Mouse (Mus musculus): ENCODE measurements around the gene Ptrh2. TPM values are rescaled to one million over a fixed set of nuclear protein-coding genes. Genes with fewer than 3 reads are reported as not detected.

Ptrh2 gene
- 14.3 and 15.0 TPM in 2 replicates for polyA plus RNA-seq (2015; fragmentation: Nextera tagmentation; extraction: Ambion mirVana)

- Histone ChIP-seq H3K27ac (replicated peaks) (peak within 1 kb of the TSS; percentile 96), H3K4me2 (peak within 1 kb of the TSS; percentile 76), H3K4me3 (replicated peaks) (peak within 1 kb of the TSS; percentile 93), H3K36me3 (replicated peaks) (peaks cover 25% of the 10 kb centered on the region), H3K27me3 (no peaks in the 10 kb centered on the region), H3K9ac (peak within 1 kb of the TSS; percentile 94), H3K4me1 (replicated peaks) (peaks cover 59% of the 10 kb centered on the region), H3K9me3 (replicated peaks) (no peaks in the 10 kb centered on the region)
- under 1% methylated on average over 56 of the region's 56 CpGs for WGBS (ENCODE audit: insufficient replicate concordance)
- ATAC-seq (ENCODE audit: insufficient read depth): peak; percentile 95
Observed at GRCm38 (mm10) chr11:86683395-86684125, at the start of gene Ptrh2, which contains the start of gene Vmp1. Gene Ptrh2, plus strand, starts transcription at chr11:86683985. Gene Vmp1, minus strand, starts transcription at chr11:86683836.

DNA sequence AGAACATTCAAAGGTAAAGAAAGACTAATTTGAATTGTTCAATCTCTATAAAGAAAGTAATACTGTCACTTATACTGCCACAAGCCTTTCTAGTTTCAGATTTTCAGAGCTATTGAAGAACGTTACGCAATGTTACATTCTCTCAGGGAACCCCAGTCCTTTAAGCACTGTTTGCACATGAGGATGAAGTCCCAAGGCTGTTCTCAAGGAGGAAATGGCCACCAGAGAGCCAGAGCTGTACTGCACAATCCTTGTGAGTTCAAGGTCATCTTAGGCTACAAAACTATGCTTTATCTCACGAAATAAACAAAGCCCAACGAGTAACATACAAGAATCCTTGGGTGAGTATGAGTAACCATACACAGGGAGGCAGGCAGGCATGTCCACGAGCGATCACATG, 49.4 kb upstream of the Ptrh2 start:
- Histone ChIP-seq H3K36me3 (replicated peaks) (peaks cover 44% of the 10 kb centered on the region), H3K4me2 (no peak overlapping the region), H3K9ac (no peak overlapping the region), H3K4me3 (replicated peaks) (no peak overlapping the region), H3K27ac (replicated peaks) (no peak overlapping the region), H3K27me3 (no peaks in the 10 kb centered on the region), H3K4me1 (replicated peaks) (0 out of 2 replicates have a peak, but pooled peaks cover 6% of the 10 kb centered on the region), H3K9me3 (replicated peaks) (no peaks in the 10 kb centered on the region)
- WGBS (ENCODE audit: insufficient replicate concordance): 86% methylated on average over 6 of the region's 6 CpGs
- ATAC-seq (ENCODE audit: insufficient read depth): no peak

DNA sequence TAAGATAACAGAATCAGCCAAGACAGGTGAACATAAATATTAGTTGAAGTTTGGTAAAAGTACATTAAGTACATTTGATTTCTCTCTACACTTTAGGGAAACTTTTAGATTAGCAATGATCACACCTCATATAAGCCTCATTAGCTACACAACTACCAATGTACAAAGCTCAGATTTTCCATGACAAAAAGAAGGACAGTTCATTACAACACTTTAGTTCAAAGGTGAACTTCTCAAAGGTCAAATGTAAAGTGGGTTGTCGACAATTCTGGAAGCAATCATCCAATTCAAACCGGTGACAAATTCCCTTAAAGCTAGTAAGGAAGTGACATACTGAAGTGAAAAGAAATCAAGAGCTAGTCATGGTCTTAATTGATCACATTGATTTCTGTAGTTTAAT, 46.1 kb upstream of the Ptrh2 start:
- H3K36me3 ChIP-seq (replicated peaks): peaks cover 45% of the 10 kb centered on the region
- H3K9me3 ChIP-seq (replicated peaks): no peaks in the 10 kb centered on the region
- 80% methylated on average over 2 of the region's 2 CpGs for WGBS (ENCODE audit: insufficient replicate concordance)
- H3K27me3 ChIP-seq: no peaks in the 10 kb centered on the region
- 0 out of 2 replicates have a peak, but pooled peaks cover 6% of the 10 kb centered on the region for H3K4me1 ChIP-seq (replicated peaks)
- H3K4me3 ChIP-seq (replicated peaks): no peak overlapping the region
- ATAC-seq (ENCODE audit: insufficient read depth): no peak
- no peak overlapping the region for H3K4me2 ChIP-seq
- H3K27ac ChIP-seq (replicated peaks): no peak overlapping the region
- no peak overlapping the region for H3K9ac ChIP-seq

DNA sequence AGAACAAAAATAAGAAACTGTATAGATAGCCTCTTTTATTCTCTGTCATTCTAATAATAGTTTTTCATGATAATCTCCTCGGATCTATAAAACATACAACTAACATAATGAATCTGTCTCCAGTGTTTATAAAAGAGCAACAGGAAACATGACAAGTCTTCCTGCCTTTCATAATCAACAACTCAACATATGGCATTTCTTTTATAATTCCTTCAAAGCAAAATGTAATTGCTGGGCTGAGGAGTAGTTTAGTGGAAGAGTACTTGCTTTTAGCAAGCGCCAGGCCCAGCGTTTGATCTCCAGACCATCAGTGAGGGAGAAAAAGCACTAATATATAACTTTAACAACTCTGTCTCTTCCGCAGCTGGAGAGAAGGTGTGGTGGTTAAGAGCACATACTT, 42.1 kb upstream of the Ptrh2 start:
- ATAC-seq (ENCODE audit: insufficient read depth): no peak
- Histone ChIP-seq H3K4me1 (replicated peaks) (no peaks in the 10 kb centered on the region), H3K9me3 (replicated peaks) (no peaks in the 10 kb centered on the region), H3K36me3 (replicated peaks) (peaks cover 55% of the 10 kb centered on the region), H3K9ac (no peak overlapping the region), H3K4me2 (no peak overlapping the region), H3K27me3 (no peaks in the 10 kb centered on the region), H3K4me3 (replicated peaks) (no peak overlapping the region), H3K27ac (replicated peaks) (no peak overlapping the region)
- WGBS (ENCODE audit: insufficient replicate concordance): 79% methylated on average over 4 of the region's 4 CpGs

GRCm38 (mm10) chr11:86644553-86644952, 39.2 kb upstream of the Ptrh2 start:
- ATAC-seq (ENCODE audit: insufficient read depth): no peak
- Histone ChIP-seq H3K9ac (no peak overlapping the region), H3K27me3 (no peaks in the 10 kb centered on the region), H3K36me3 (replicated peaks) (peaks cover 52% of the 10 kb centered on the region), H3K27ac (replicated peaks) (no peak overlapping the region), H3K4me3 (replicated peaks) (no peak overlapping the region), H3K9me3 (replicated peaks) (no peaks in the 10 kb centered on the region), H3K4me1 (replicated peaks) (no peaks in the 10 kb centered on the region), H3K4me2 (no peak overlapping the region)
- WGBS (ENCODE audit: insufficient replicate concordance): 91% methylated on average over 4 of the region's 4 CpGs

GRCm38 (mm10) chr11:86646136-86646834, 37.5 kb upstream of the Ptrh2 start:
- ATAC-seq (ENCODE audit: insufficient read depth): no peak
- Histone ChIP-seq H3K4me2 (no peak overlapping the region), H3K9ac (no peak overlapping the region), H3K4me1 (replicated peaks) (no peaks in the 10 kb centered on the region), H3K27me3 (no peaks in the 10 kb centered on the region), H3K4me3 (replicated peaks) (no peak overlapping the region), H3K9me3 (replicated peaks) (no peaks in the 10 kb centered on the region), H3K27ac (replicated peaks) (no peak overlapping the region), H3K36me3 (replicated peaks) (peaks cover 45% of the 10 kb centered on the region)
- 82% methylated on average over 7 of the region's 7 CpGs for WGBS (ENCODE audit: insufficient replicate concordance)

DNA sequence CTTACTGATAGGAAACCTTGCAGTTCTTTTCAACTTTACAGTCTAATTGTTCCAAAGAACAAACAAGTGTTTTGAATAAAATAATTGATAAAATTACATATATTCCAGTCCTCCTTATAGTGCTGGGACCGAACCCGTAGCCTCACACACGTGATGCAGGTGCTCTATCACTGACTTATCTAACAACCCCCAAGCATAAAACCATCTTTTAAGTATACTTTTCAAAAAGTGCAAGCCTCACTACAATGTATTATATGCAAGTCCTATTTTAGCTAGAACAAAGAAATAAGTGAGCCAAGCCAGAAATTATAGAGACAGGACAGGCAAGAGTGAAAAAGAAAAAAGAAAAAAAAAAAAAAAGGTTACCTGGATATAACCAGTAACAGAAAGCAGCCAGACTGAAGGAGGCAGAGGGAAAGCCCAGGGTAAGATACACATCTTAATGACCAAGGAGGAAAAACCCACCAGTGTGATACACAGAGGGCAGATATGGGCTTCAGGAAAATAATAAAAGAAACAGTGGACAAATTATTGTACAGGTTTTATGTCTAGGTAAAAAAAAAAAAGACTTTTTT, 36.8 kb upstream of the Ptrh2 start:
- Histone ChIP-seq H3K9ac (no peak overlapping the region), H3K4me1 (replicated peaks) (no peaks in the 10 kb centered on the region), H3K4me3 (replicated peaks) (no peak overlapping the region), H3K4me2 (no peak overlapping the region), H3K9me3 (replicated peaks) (no peaks in the 10 kb centered on the region), H3K36me3 (replicated peaks) (peaks cover 40% of the 10 kb centered on the region), H3K27me3 (no peaks in the 10 kb centered on the region), H3K27ac (replicated peaks) (no peak overlapping the region)
- ATAC-seq (ENCODE audit: insufficient read depth): no peak
- WGBS (ENCODE audit: insufficient replicate concordance): 88% methylated on average over 3 of the region's 3 CpGs

- H3K9ac ChIP-seq: no peak overlapping the region
- H3K4me2 ChIP-seq: no peak overlapping the region
- H3K9me3 ChIP-seq (replicated peaks): no peaks in the 10 kb centered on the region
- no peak overlapping the region for H3K27ac ChIP-seq (replicated peaks)
- H3K4me1 ChIP-seq (replicated peaks): no peaks in the 10 kb centered on the region
- no peak overlapping the region for H3K4me3 ChIP-seq (replicated peaks)
- no peak for ATAC-seq (ENCODE audit: insufficient read depth)
- peaks cover 40% of the 10 kb centered on the region for H3K36me3 ChIP-seq (replicated peaks)
- no peaks in the 10 kb centered on the region for H3K27me3 ChIP-seq
- WGBS (ENCODE audit: insufficient replicate concordance): 88% methylated on average over 15 of the region's 15 CpGs
Observed at GRCm38 (mm10) chr11:86647706-86648447, 35.9 kb upstream of the Ptrh2 start.

DNA sequence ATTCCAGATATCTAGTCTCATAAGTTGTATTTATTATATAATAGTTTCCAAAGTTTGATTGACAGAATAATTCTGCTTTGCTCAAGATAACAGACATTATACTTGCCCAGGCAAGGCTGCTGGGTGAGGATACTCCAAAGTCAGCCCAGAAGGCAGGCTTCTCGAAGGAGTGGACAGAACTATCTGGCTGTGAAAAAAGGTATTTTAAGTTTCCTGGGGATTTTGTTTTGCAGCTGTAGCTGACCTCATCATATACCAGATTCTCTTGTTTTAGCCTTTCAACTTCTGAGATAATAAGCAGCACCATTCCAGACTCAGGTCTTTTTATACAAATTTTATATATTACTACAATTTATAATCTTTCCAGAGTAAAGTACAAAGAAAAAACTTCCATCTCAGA, 34.2 kb upstream of the Ptrh2 start:
- H3K36me3 ChIP-seq (replicated peaks): peaks cover 36% of the 10 kb centered on the region
- no peak overlapping the region for H3K27ac ChIP-seq (replicated peaks)
- WGBS (ENCODE audit: insufficient replicate concordance): 76% methylated on average over 1 of the region's 1 CpGs
- no peak overlapping the region for H3K4me2 ChIP-seq
- H3K9me3 ChIP-seq (replicated peaks): no peaks in the 10 kb centered on the region
- no peak for ATAC-seq (ENCODE audit: insufficient read depth)
- no peaks in the 10 kb centered on the region for H3K27me3 ChIP-seq
- no peak overlapping the region for H3K9ac ChIP-seq
- no peaks in the 10 kb centered on the region; the same call in 1 of the 2 replicates for H3K4me1 ChIP-seq (replicated peaks)
- H3K4me3 ChIP-seq (replicated peaks): no peak overlapping the region

GRCm38 (mm10) chr11:86650676-86651075, 33.1 kb upstream of the Ptrh2 start:
- no peaks in the 10 kb centered on the region for H3K27me3 ChIP-seq
- H3K4me1 ChIP-seq (replicated peaks): no peaks in the 10 kb centered on the region; the same call in 1 of the 2 replicates
- no peak overlapping the region for H3K9ac ChIP-seq
- no peak overlapping the region for H3K4me2 ChIP-seq
- WGBS (ENCODE audit: insufficient replicate concordance): 85% methylated on average over 6 of the region's 6 CpGs
- no peaks in the 10 kb centered on the region for H3K9me3 ChIP-seq (replicated peaks)
- H3K36me3 ChIP-seq (replicated peaks): peaks cover 41% of the 10 kb centered on the region
- ATAC-seq (ENCODE audit: insufficient read depth): no peak
- H3K27ac ChIP-seq (replicated peaks): no peak overlapping the region
- no peak overlapping the region for H3K4me3 ChIP-seq (replicated peaks)

- Histone ChIP-seq H3K4me3 (replicated peaks) (no peak overlapping the region), H3K4me1 (replicated peaks) (peaks cover 18% of the 10 kb centered on the region), H3K9me3 (replicated peaks) (no peaks in the 10 kb centered on the region), H3K27me3 (no peaks in the 10 kb centered on the region), H3K4me2 (no peak overlapping the region), H3K27ac (replicated peaks) (0 out of 2 replicates have a peak overlapping the region, but pooled peaks have one; percentile 51), H3K9ac (no peak overlapping the region), H3K36me3 (replicated peaks) (peaks cover 39% of the 10 kb centered on the region)
- 68% methylated on average over 4 of the region's 4 CpGs for WGBS (ENCODE audit: insufficient replicate concordance)
- ATAC-seq (ENCODE audit: insufficient read depth): no peak
Observed at GRCm38 (mm10) chr11:86652578-86652979, 31.2 kb upstream of the Ptrh2 start.
